Mouse (Mus musculus) midbrain, embryonic 13.5 days (tissue): Measurements from ENCODE around the gene Soat1. TPM values are rescaled to one million over a fixed set of nuclear protein-coding genes. Genes with fewer than 3 reads are reported as not detected.

ENCODE experiments used
- ATAC-seq: fragments of 200-750 bp; cut with Nextera tagmentation; 2 replicates; pipeline ENCODE4 v1.8.0; 2017; ENCODE audit warnings: mild to moderate bottlenecking, moderate TSS enrichment, moderate library complexity
- H3K27ac ChIP-seq: fragments of 300-500 bp; sonication (generic); 2 replicates; pipeline ENCODE4 v1.5.1; 2015; ENCODE audit warnings: inconsistent platforms, mild to moderate bottlenecking, moderate library complexity
- H3K27me3 ChIP-seq: fragments of 300-500 bp; sonication (generic); 2 replicates; pipeline ENCODE4 v1.6.1; 2015; ENCODE audit warnings: mild to moderate bottlenecking, inconsistent platforms
- H3K36me3 ChIP-seq: fragments of 300-500 bp; sonication (generic); 2 replicates; pipeline ENCODE4 v1.6.1; 2015; ENCODE audit warnings: mild to moderate bottlenecking, inconsistent platforms
- H3K4me1 ChIP-seq: fragments of 300-500 bp; sonication (generic); replicated peaks from 2 replicates; pipeline ENCODE4 v1.6.1; 2015; ENCODE audit warnings: inconsistent platforms
- H3K4me2 ChIP-seq: fragments of 300-500 bp; sonication (generic); replicated peaks from 2 replicates; pipeline ENCODE4 v1.6.1; 2015; ENCODE audit warnings: moderate library complexity, mild to moderate bottlenecking, inconsistent platforms
- H3K4me3 ChIP-seq: fragments of 300-500 bp; sonication (generic); replicated peaks from 2 replicates; pipeline ENCODE4 v1.5.1; 2015; ENCODE audit warnings: mild to moderate bottlenecking, inconsistent platforms
- H3K9ac ChIP-seq: fragments of 300-500 bp; sonication (generic); replicated peaks from 2 replicates; pipeline ENCODE4 v1.6.1; 2015; ENCODE audit warnings: mild to moderate bottlenecking, inconsistent platforms
- H3K9me3 ChIP-seq: fragments of 300-500 bp; sonication (generic); 2 replicates; pipeline ENCODE4 v1.6.1; 2016; ENCODE audit warnings: mild to moderate bottlenecking, inconsistent platforms
- WGBS: fragments of 180-500 bp; shearing (Covaris S2); methylation state at CpG from one replicate; pipeline ENCODE4 v1.1.7; 2015; 5-methylcytosine and 5-hydroxymethylcytosine counted together
- polyA plus RNA-seq: library from polyadenylated mRNA; unstranded; fragments of >200 nt; fragmentation: Nextera tagmentation; extraction: Ambion mirVana; gene quantifications from 2 replicates; pipeline ENCODE4 v1.2.1, GENCODE M21; 2015

The Soat1 gene
- polyA plus RNA-seq, 1 experiment from 2014 or later = 11.1 TPM

- WGBS = 90% methylated on average over 6 of the region's 6 CpGs
- Histone ChIP-seq H3K4me3 (no peak overlapping the region), H3K9me3 (no peaks in the 10 kb centered on the region), H3K4me2 (no peak overlapping the region), H3K36me3 (peaks cover 23% of the 10 kb centered on the region), H3K9ac (no peak overlapping the region), H3K4me1 (no peaks in the 10 kb centered on the region), H3K27me3 (no peaks in the 10 kb centered on the region), H3K27ac (no peak overlapping the region)
- ATAC-seq = no peak
Observed at GRCm38 (mm10) chr1:156442776-156443175, 31.4 kb downstream of the Soat1 start.

GRCm38 (mm10) chr1:156442266-156442665 lies 31.9 kb downstream of the Soat1 start:
- H3K36me3 ChIP-seq = peaks cover 23% of the 10 kb centered on the region

GRCm38 (mm10) chr1:156437726-156438125 lies 36.4 kb downstream of the Soat1 start:
- no peak overlapping the region for H3K9ac ChIP-seq
- H3K27ac ChIP-seq = no peak overlapping the region
- no peak for ATAC-seq
- H3K4me3 ChIP-seq = no peak overlapping the region
- H3K9me3 ChIP-seq = no peaks in the 10 kb centered on the region
- H3K4me1 ChIP-seq = no peaks in the 10 kb centered on the region
- peaks cover 47% of the 10 kb centered on the region for H3K36me3 ChIP-seq
- 90% methylated on average over 5 of the region's 5 CpGs for WGBS
- no peaks in the 10 kb centered on the region for H3K27me3 ChIP-seq
- H3K4me2 ChIP-seq = no peak overlapping the region

More at GRCm38 (mm10) chr1:156442266-156442665, 31.9 kb downstream of the Soat1 start:
- no peak for ATAC-seq
- Histone ChIP-seq H3K4me1 (no peaks in the 10 kb centered on the region), H3K4me2 (no peak overlapping the region), H3K9me3 (no peaks in the 10 kb centered on the region), H3K27me3 (no peaks in the 10 kb centered on the region), H3K27ac (no peak overlapping the region), H3K9ac (no peak overlapping the region), H3K4me3 (no peak overlapping the region)
- 92% methylated on average over 12 of the region's 12 CpGs for WGBS

GRCm38 (mm10) chr1:156437016-156437708 lies 37.0 kb downstream of the Soat1 start:
- WGBS = 96% methylated on average over 8 of the region's 8 CpGs
- Histone ChIP-seq H3K27me3 (no peaks in the 10 kb centered on the region), H3K9me3 (no peaks in the 10 kb centered on the region), H3K27ac (no peak overlapping the region), H3K9ac (no peak overlapping the region), H3K4me2 (no peak overlapping the region), H3K36me3 (peaks cover 52% of the 10 kb centered on the region), H3K4me1 (no peaks in the 10 kb centered on the region), H3K4me3 (no peak overlapping the region)
- no peak for ATAC-seq

- Histone ChIP-seq H3K27me3 (no peaks in the 10 kb centered on the region), H3K4me1 (no peaks in the 10 kb centered on the region), H3K9me3 (no peaks in the 10 kb centered on the region), H3K36me3 (peaks cover 44% of the 10 kb centered on the region), H3K27ac (no peak overlapping the region), H3K4me3 (no peak overlapping the region), H3K9ac (no peak overlapping the region), H3K4me2 (no peak overlapping the region)
- ATAC-seq = no peak
- 86% methylated on average over 3 of the region's 3 CpGs for WGBS
Observed at GRCm38 (mm10) chr1:156433497-156433896, 40.6 kb downstream of the Soat1 start.

- 91% methylated on average over 10 of the region's 10 CpGs for WGBS
- Histone ChIP-seq H3K36me3 (peaks cover 44% of the 10 kb centered on the region), H3K9me3 (no peaks in the 10 kb centered on the region), H3K9ac (no peak overlapping the region), H3K4me1 (no peaks in the 10 kb centered on the region), H3K4me2 (no peak overlapping the region), H3K27ac (no peak overlapping the region), H3K27me3 (no peaks in the 10 kb centered on the region), H3K4me3 (no peak overlapping the region)
- ATAC-seq = no peak
Observed at GRCm38 (mm10) chr1:156432498-156432897, 41.6 kb downstream of the Soat1 start.

- no peak overlapping the region for H3K4me2 ChIP-seq
- 77% methylated on average over 6 of the region's 6 CpGs for WGBS
- peaks cover 22% of the 10 kb centered on the region for H3K36me3 ChIP-seq
- no peaks in the 10 kb centered on the region for H3K27me3 ChIP-seq
- no peak overlapping the region for H3K9ac ChIP-seq
- no peak overlapping the region for H3K4me3 ChIP-seq
- no peaks in the 10 kb centered on the region for H3K4me1 ChIP-seq
- H3K9me3 ChIP-seq = no peaks in the 10 kb centered on the region
- ATAC-seq = no peak
- H3K27ac ChIP-seq = no peak overlapping the region
Observed at GRCm38 (mm10) chr1:156428434-156428833, 45.7 kb downstream of the Soat1 start.

- Histone ChIP-seq H3K27ac (no peak overlapping the region), H3K9me3 (no peaks in the 10 kb centered on the region), H3K4me3 (no peak overlapping the region), H3K9ac (no peak overlapping the region), H3K27me3 (no peaks in the 10 kb centered on the region), H3K4me1 (peaks cover 3% of the 10 kb centered on the region; the same call in 1 of the 2 replicates), H3K4me2 (no peak overlapping the region), H3K36me3 (peaks cover 3% of the 10 kb centered on the region)
- no peak for ATAC-seq
- WGBS = 96% methylated on average over 4 of the region's 4 CpGs
Observed at GRCm38 (mm10) chr1:156425746-156426145, 48.4 kb downstream of the Soat1 start.

GRCm38 (mm10) chr1:156424054-156424453 lies 50.1 kb downstream of the Soat1 start:
- no peaks in the 10 kb centered on the region for H3K9me3 ChIP-seq
- H3K27me3 ChIP-seq = no peaks in the 10 kb centered on the region
- no peak overlapping the region for H3K27ac ChIP-seq
- H3K9ac ChIP-seq = no peak overlapping the region
- 90% methylated on average over 3 of the region's 3 CpGs for WGBS
- H3K4me2 ChIP-seq = no peak overlapping the region
- peaks cover 7% of the 10 kb centered on the region; the same call in 1 of the 2 replicates for H3K4me1 ChIP-seq
- ATAC-seq = no peak
- H3K4me3 ChIP-seq = no peak overlapping the region
- H3K36me3 ChIP-seq = no peaks in the 10 kb centered on the region; the same call in 1 of the 2 replicates

GRCm38 (mm10) chr1:156423493-156423892 lies 50.6 kb downstream of the Soat1 start:
- H3K4me3 ChIP-seq = no peak overlapping the region
- 85% methylated on average over 6 of the region's 6 CpGs for WGBS

GRCm38 (mm10) chr1:156422856-156423255 lies 51.3 kb downstream of the Soat1 start:
- no peak for ATAC-seq
- Histone ChIP-seq H3K4me2 (no peak overlapping the region), H3K36me3 (no peaks in the 10 kb centered on the region), H3K27me3 (no peaks in the 10 kb centered on the region), H3K4me1 (peaks cover 7% of the 10 kb centered on the region; the same call in 1 of the 2 replicates), H3K27ac (no peak overlapping the region), H3K9me3 (no peaks in the 10 kb centered on the region), H3K9ac (no peak overlapping the region), H3K4me3 (no peak overlapping the region)
- 77% methylated on average over 6 of the region's 6 CpGs for whole genome bisulfite sequencing

More at GRCm38 (mm10) chr1:156423493-156423892, 50.6 kb downstream of the Soat1 start:
- H3K36me3 ChIP-seq = no peaks in the 10 kb centered on the region
- H3K9me3 ChIP-seq = no peaks in the 10 kb centered on the region
- no peak for ATAC-seq
- no peak overlapping the region for H3K9ac ChIP-seq
- peaks cover 7% of the 10 kb centered on the region; the same call in 1 of the 2 replicates for H3K4me1 ChIP-seq
- no peaks in the 10 kb centered on the region for H3K27me3 ChIP-seq
- no peak overlapping the region for H3K4me2 ChIP-seq
- H3K27ac ChIP-seq = no peak overlapping the region

- 0 out of 2 replicates have a peak within 1 kb of the TSS, but pooled peaks have one; percentile 16 for H3K27ac ChIP-seq
- H3K36me3 ChIP-seq = no peaks in the 10 kb centered on the region
- peak; percentile 97 for ATAC-seq
- WGBS = under 1% methylated on average over 42 of the region's 44 CpGs
- H3K9me3 ChIP-seq = no peaks in the 10 kb centered on the region; the same call in 1 of the 2 replicates
- no peaks in the 10 kb centered on the region for H3K27me3 ChIP-seq
- H3K4me1 ChIP-seq = peaks cover 7% of the 10 kb centered on the region; the same call in 1 of the 2 replicates
- H3K4me2 ChIP-seq = peak within 1 kb of the TSS; percentile 67
- peak within 1 kb of the TSS; percentile 57 for H3K4me3 ChIP-seq
- peak within 1 kb of the TSS; percentile 52 for H3K9ac ChIP-seq
Observed at GRCm38 (mm10) chr1:156420671-156421297, 53.3 kb downstream of the Soat1 start, which contains the start of gene Axdnd1. TSS of gene Axdnd1 (minus strand) at chr1:156421159.
